Mouse (Mus musculus) G1E (cell line): Measurements from ENCODE around the gene Tent5c. TPM values are rescaled to one million over a fixed set of nuclear protein-coding genes. Genes with fewer than 3 reads are reported as not detected.

Experiments used
- ATAC-seq: 2 replicates; pipeline ENCODE4 v1.8.0; 2016; ENCODE audit warnings: mild to moderate bottlenecking; ENCODE audit not compliant: insufficient number of reproducible peaks, poor library complexity, low FRiP score, severe bottlenecking; ENCODE audit errors: extremely low read depth
- DNase-seq: peaks from one replicate; pipeline ENCODE4 v3.0.0; 2012; ENCODE audit warnings: low spot score
- H3K27me3 ChIP-seq: 2 replicates; pipeline ENCODE4 v1.6.1; 2012; ENCODE audit warnings: mild to moderate bottlenecking, low read length, inconsistent platforms; ENCODE audit not compliant: insufficient read depth
- H3K36me3 ChIP-seq: replicated peaks from 2 replicates; pipeline ENCODE3; 2012; ENCODE audit warnings: mild to moderate bottlenecking, inconsistent platforms
- H3K4me1 ChIP-seq: 2 replicates; pipeline ENCODE4 v1.6.1; 2012; ENCODE audit warnings: low read depth, low read length, inconsistent platforms, mixed read lengths; ENCODE audit not compliant: insufficient read depth
- H3K4me3 ChIP-seq: 2 replicates; pipeline ENCODE4 v1.5.1; 2012; ENCODE audit warnings: low read depth, mild to moderate bottlenecking, inconsistent platforms, low read length, moderate library complexity, mixed read lengths
- H3K9me3 ChIP-seq: replicated peaks from 2 replicates; pipeline ENCODE4 v1.6.1; 2012; ENCODE audit warnings: inconsistent platforms
- CTCF ChIP-seq: IDR thresholded peaks from 2 replicates; pipeline ENCODE4 v1.5.1; 2012; ENCODE audit warnings: low read depth, low read length, inconsistent platforms, mixed read lengths
- GATA1 ChIP-seq: IDR thresholded peaks from 2 replicates; pipeline ENCODE4 v1.6.1; 2012; ENCODE audit warnings: borderline replicate concordance, low read length, inconsistent platforms, mixed read lengths
- GATA2 ChIP-seq: IDR thresholded peaks from 2 replicates; pipeline ENCODE4 v1.6.1; 2012; ENCODE audit warnings: low read depth, low read length, inconsistent platforms, borderline replicate concordance
- POLR2AphosphoS5 ChIP-seq: IDR thresholded peaks from 2 replicates; pipeline ENCODE4 v1.6.1; 2012; ENCODE audit warnings: low read depth, low read length, inconsistent platforms; ENCODE audit not compliant: insufficient replicate concordance
- TAL1 ChIP-seq: conservative IDR thresholded peaks from 2 replicates; pipeline ENCODE4 v1.6.1; 2012; ENCODE audit warnings: low read depth, low read length, inconsistent platforms, mixed read lengths
- polyA plus RNA-seq: library from polyadenylated mRNA; stranded (reverse); fragments of >175 nt; gene quantifications from 2 replicates; pipeline ENCODE4 v1.2.3, GENCODE M21; 2012
- total RNA-seq, 2 experiments: library from RNA; stranded (forward) in 1 of 2; stranded (reverse) in 1 of 2; fragments of 200-1000 nt in 1 of 2; fragments of >200 nt in 1 of 2; fragmentation: Nextera tagmentation in 1 of 2; gene quantifications; 2 replicates each; pipeline ENCODE4 v1.2.3; 2014 to 2017

Tent5c gene
- total and polyA plus RNA-seq, 3 experiments, result 6.1 to 81.3 (median 74.4) TPM

DNA sequence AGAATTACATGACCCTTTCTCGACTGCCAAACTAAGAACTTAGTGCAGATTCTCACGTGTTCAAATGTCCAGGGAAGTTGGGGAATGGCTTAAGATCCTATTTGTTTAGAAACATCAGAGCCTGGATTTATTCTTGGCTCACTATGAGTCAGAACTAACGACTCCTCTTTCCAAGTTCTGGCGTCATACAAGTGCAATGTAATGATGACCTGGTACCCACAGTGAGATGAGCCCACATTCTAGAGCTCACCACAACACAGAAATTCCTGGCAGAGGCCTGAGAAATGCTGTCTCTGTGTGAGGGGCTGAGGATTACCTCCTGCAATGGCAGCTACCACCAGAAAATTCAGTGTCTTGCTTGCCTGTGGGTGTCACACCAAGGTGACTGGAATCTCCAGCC lies 18.1 kb upstream of the Tent5c start:
- TF ChIP-seq TAL1 (no peak), GATA2 (no peak), POLR2AphosphoS5 (no peak), GATA1 (no peak)

DNA sequence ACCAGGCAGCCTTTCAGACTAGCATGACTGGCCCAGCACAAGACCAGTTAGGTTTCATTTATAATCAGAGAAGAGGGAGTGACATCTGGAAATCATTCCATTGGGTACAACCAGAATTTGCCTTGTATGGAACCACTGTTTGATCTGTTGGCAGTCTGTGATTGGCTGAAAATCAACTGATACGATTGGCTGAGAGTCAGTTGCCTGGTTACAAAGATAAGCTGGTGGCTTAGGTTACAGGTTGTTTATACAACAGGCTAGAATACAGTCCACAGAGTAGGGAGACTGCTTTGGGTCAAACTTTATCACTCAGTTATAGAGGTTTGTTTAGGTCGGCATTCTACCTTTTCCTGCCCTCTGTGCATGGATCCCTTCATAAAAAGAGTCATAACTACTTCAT lies 17.6 kb upstream of the Tent5c start:
- Histone ChIP-seq H3K4me3 (no peak overlapping the region), H3K27me3 (peaks cover 2% of the 10 kb centered on the region), H3K4me1 (peaks cover 5% of the 10 kb centered on the region; the same call in 1 of the 2 replicates), H3K36me3 (no peaks in the 10 kb centered on the region), H3K9me3 (no peaks in the 10 kb centered on the region; the same call in 1 of the 2 replicates)
- TF ChIP-seq GATA2, result no peak
- TF ChIP-seq POLR2AphosphoS5, result no peak
- TF ChIP-seq TAL1, result no peak
- TF ChIP-seq CTCF, result no peak
- TF ChIP-seq GATA1, result no peak
- ATAC-seq (no peak), DNase-seq (no peak)

More for the DNA sequence above, 18.1 kb upstream of the Tent5c start:
- DNase-seq (no peak), ATAC-seq (no peak)
- Histone ChIP-seq H3K4me3 (no peak overlapping the region), H3K36me3 (no peaks in the 10 kb centered on the region), H3K9me3 (no peaks in the 10 kb centered on the region; the same call in 1 of the 2 replicates), H3K4me1 (peaks cover 5% of the 10 kb centered on the region; the same call in 1 of the 2 replicates), H3K27me3 (peaks cover 5% of the 10 kb centered on the region)

DNA sequence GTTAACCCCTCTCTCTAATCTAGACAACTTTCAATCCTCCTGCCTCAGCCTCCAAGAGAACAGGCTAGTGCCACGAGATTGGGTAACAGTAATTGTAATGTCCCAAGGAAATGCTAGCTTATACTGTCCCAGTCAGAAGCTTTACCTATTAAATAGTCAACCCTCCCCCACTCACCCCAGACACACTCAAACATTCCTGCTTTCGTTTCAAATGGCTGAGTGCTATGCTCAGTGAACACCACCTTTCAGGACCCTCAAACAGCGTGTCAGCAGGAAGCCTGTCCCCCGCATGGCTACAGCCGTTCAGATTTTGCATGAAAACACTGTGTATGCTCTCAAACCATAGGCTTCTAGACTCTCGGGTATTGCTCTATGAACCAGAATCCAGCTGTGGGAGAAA lies 14.8 kb upstream of the Tent5c start:
- DNase-seq (no peak), ATAC-seq (no peak)
- Histone ChIP-seq H3K36me3 (no peaks in the 10 kb centered on the region), H3K4me3 (no peak overlapping the region), H3K9me3 (no peaks in the 10 kb centered on the region; the same call in 1 of the 2 replicates), H3K27me3 (peaks cover 2% of the 10 kb centered on the region), H3K4me1 (peaks cover 5% of the 10 kb centered on the region; the same call in 1 of the 2 replicates)
- TF ChIP-seq POLR2AphosphoS5 (no peak), GATA1 (no peak)

DNA sequence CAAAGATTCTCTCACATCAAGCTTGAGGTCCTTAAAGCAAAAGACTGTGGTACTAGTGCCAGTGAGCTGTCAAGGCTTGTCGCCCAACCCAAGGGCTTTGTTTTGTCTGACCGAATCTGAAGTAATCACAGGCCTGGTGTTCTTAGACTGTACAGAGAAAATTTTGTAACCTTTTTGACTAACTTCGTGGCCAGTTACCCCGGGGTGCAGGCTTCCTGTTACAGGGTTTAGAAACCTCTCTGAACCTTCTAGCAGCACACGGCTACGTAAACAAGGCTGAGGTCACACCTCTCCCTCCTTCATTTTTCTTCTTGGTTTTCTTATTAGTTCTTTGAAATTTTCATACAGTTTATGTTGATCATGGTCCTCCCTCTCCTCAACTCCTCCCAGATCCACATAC lies 13.4 kb upstream of the Tent5c start:
- Histone ChIP-seq H3K36me3 (no peaks in the 10 kb centered on the region), H3K4me3 (no peak overlapping the region), H3K27me3 (peaks cover 4% of the 10 kb centered on the region), H3K4me1 (peaks cover 5% of the 10 kb centered on the region; the same call in 1 of the 2 replicates), H3K9me3 (no peaks in the 10 kb centered on the region)
- DNase-seq, result no peak
- no peak for ATAC-seq
- TF ChIP-seq GATA2, result no peak
- TF ChIP-seq TAL1, result no peak
- no peak for TF ChIP-seq GATA1

DNA sequence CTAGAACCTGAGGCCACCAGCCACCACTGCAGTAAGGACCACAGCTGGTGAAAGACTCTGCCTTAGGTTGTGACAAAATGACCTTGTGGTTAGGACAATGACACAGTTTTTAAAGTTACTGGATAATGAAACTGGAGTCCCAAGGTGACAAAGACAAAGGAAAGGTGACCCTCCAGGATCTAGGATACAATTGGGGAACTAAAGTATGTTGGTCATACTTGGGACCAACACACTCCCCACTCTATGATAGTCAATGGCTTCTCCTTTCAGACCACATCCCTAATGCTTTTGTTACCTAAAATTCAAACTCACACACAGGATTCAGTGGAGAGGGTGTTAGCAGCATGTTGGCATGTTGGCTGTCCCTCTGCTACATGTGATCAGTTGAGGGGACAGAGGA lies 12.8 kb upstream of the Tent5c start:
- Histone ChIP-seq H3K36me3 (no peaks in the 10 kb centered on the region), H3K4me1 (peaks cover 4% of the 10 kb centered on the region; the same call in 1 of the 2 replicates), H3K4me3 (no peak overlapping the region), H3K9me3 (no peaks in the 10 kb centered on the region), H3K27me3 (peaks cover 4% of the 10 kb centered on the region; the same call in 1 of the 2 replicates)
- no peak for ATAC-seq
- TF ChIP-seq TAL1 (no peak), POLR2AphosphoS5 (no peak), GATA1 (no peak), CTCF (no peak), GATA2 (no peak)
- DNase-seq, result no peak

DNA sequence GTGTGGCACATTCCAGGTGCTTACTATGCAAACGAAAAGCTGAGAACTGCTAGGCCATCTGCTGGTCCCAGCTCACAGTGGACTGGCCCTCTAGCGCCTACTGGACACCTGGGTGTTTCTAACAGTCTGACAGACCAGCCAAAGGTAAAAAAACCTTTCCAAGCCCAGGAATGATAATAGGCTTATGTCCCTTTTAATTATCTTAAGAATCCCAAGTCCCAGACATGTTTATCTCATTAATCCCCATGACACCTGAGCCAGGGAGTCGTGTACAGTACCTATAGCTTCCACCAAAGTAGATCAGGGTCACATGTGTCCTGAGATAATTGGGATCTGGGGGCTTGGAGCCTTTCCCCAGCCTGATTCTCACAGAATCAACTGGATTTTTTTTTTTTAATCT lies 7.0 kb upstream of the Tent5c start:
- no peak overlapping the region for H3K4me3 ChIP-seq
- H3K27me3 ChIP-seq, result peaks cover 3% of the 10 kb centered on the region; the same call in 1 of the 2 replicates
- ATAC-seq, result no peak

More for the DNA sequence above, 7.0 kb upstream of the Tent5c start:
- H3K9me3 ChIP-seq, result 0 out of 2 replicates have a peak, but pooled peaks cover 2% of the 10 kb centered on the region
- TF ChIP-seq GATA2 (no peak), GATA1 (no peak), POLR2AphosphoS5 (no peak), TAL1 (no peak), CTCF (no peak)
- H3K4me1 ChIP-seq, result peaks cover 20% of the 10 kb centered on the region
- no peak for DNase-seq
- peaks cover 24% of the 10 kb centered on the region for H3K36me3 ChIP-seq
